Mouse (Mus musculus): ENCODE measurements around the gene Clec1b.

Clec1b gene

DNA sequence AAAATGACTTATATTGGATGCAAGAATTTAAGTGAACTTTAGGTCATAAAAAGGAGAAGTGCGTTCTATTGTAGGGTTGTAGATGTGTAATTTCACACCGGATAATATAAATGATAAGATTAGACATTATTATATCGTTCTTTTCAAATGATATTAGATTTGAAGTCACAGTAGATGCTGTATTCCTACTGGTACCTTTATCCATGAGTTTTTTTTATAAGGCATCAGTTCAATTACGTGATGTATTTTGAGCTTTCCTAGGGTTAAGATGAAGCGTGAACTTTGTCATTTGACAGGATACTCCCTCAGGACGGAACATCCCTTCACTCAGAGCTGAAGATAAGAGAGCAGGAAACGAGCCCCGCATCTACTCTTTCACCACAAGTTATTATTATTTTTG, at the start of gene Clec1b:
Clec1b (plus strand) TSS at position 301 of the 400 bp plus-strand sequence.
- in situ Hi-C loops (cut with MseI, MboI) = loop anchor here in 1 of 2 experiments (5.0 kb wide), 1 partner anchor 80 kb away; no protein-coding TSS in a partner anchor

DNA sequence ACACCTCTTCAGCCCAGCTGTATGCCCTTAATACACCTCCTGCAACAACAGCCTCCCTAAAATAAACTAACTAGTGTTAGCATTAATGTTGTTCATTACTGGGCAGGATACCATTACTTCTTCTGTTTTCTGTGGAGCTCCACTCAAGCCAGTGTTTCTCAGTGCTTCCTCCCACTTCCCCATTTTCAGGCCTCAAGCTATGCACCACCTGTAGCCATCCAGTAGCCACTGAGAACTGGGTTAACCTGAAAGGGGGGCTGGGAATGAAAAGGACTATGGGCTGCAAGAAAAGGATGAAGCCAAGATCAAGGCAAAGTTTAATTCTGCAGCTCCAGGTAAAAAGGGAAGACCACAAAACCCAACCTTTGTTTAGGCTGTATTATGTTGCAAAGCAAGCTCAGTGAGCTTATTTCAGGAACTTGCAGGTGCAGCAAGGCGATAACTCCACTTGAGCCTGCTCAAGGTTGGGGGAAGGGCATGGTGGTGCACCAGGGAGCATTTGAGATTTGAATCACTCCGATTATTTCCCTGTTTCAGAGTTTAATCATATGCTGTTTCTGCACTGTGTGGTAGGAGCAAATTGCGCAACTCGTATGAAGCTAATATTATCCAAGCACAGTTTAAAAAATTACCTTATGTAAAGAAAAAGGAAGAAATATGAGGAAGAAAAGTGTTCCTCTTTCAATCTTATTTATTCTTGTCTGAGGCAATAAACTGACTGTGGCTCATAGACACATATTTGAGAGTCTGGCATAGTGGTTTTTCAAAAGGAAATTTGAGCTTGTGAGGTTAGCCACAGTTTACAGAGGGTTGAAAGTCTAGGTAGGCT, 47.4 kb upstream of the Clec1b start:
- in situ Hi-C loops (cut with MseI, MboI) = loop anchor here (10.0 to 25.0 kb wide), 2 partner anchors 85 to 487 kb away; no protein-coding TSS in a partner anchor

DNA sequence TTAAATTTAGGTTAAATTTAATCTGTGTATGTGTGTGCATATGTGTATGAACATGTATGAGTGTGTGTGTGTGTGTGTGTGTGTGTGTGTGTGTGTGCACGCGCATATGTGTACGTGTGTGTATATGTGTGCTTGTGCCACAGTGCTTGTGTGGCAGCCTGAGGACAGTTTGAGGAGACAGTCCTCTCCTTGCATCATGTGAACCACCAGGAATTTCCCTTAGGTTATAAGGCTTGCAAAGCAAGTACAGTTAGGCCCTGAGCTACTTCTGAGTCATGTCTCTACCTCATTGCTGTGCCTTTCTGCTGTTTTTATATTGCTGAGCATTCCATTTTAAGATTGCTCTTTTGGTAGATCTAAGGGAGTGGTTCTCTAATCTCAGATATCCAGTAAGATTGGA, 46.0 kb upstream of the Clec1b start:
- in situ Hi-C loops (cut with MseI, MboI) = loop anchor here (10.0 to 25.0 kb wide), 2 partner anchors 86 to 489 kb away; no protein-coding TSS in a partner anchor

DNA sequence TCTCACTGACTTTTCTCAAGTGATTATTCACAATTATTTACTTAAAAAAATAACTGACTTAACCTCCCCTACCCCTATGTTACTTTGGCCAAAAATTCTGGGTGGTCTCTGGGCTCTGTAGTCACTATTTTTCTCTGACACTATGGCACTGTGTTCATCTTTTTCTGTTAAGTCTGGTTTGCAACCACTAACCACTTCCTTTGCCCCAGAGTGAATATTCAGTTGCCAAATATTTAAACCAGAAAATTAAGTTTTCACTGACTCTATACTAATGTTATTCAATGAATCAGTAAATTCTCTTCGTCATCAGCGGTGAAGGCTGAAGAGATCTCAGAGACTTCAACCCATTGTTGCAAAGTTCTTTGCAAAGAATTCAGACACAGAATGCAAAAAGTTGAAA, 41.3 kb upstream of the Clec1b start:
- in situ Hi-C loops (cut with MseI, MboI) = loop anchor here (10.0 to 25.0 kb wide), 2 partner anchors 91 to 493 kb away; no protein-coding TSS in a partner anchor

DNA sequence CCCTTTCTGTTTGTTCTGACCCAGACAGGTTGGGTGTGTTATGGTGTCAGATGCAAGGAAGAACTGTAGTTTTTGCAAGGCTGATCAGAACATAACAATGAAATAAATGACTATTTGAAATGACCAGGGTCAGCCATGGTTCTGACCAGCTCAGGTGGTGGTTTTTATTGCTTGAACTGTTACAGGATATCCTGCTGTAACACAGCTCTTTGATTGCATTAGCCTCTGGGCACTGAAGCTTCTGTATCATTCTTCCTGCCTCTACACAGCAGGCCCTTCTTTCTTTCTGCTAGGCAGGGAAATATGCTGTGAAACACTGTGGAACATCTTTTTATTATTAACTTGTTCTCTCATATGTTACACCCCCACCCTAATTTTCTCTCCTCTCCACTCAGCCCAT, 40.7 kb upstream of the Clec1b start:
- in situ Hi-C loops (cut with MseI, MboI) = loop anchor here (10.0 to 25.0 kb wide), 2 partner anchors 92 to 494 kb away; no protein-coding TSS in a partner anchor

DNA sequence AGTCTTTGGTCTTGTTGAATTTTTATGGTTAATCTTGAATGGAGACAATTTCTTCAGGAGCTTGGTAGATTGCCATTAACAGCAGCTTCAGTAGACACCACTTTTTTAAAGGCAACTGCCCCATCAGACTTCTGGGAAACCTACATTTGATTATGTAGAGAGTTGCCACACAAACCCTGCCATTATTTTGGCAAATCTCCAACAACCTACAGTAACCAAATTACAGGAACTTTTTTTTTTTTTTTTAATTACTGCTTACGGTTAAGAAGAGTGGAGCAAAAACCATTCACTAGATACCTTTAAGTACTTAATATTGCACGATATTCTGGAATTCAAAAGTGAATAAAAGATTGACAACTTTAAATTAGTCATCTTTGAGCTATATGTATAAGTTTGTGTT, 37.6 kb upstream of the Clec1b start:
- in situ Hi-C loops (cut with MseI, MboI) = loop anchor here (10.0 to 25.0 kb wide), 2 partner anchors 95 to 497 kb away; no protein-coding TSS in a partner anchor

DNA sequence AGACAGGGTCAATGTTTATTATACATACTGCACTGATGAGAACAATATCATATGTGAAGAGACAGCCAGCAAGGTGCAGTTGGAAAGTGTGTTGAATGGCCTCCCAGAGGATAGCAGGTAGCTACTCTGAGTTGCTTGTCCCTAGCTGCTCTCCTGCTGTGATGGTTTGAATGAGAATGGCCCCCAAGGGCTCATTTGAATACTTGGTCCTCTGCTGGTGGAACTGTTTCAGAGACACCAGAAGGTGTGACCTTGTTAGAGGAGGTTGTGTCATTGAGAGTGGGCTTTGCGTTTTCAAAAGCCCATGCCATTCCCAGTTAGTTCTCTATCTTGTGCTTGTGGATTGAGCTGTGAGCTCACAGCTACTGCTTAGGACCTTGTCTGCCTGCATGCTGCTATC, 33.2 kb upstream of the Clec1b start:
- in situ Hi-C loops (cut with MseI, MboI) = loop anchor here (25.0 kb wide), 1 partner anchor 502 kb away; no protein-coding TSS in a partner anchor

DNA sequence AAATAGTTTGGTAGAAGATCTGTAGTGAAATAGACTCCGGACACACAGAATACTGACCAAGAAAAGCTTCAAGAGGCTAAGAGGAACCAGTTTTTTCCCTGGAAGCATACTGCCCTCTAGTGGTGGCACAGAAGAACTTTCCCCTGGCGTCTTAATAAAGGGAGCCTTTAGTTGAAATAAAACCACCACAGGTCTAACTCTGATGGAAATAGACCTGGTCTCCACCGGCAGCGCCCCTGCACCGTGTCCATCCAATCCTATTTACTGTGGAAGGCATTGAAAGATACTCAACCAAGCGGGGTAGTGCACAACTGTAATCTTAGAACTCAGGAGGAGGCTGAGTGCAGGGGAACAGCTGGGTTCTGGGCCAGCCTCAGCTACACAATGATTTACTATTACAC, 31.1 kb upstream of the Clec1b start:
- in situ Hi-C loops (cut with MseI, MboI) = loop anchor here (5.0 to 25.0 kb wide), 2 partner anchors 109 to 504 kb away; no protein-coding TSS in a partner anchor

DNA sequence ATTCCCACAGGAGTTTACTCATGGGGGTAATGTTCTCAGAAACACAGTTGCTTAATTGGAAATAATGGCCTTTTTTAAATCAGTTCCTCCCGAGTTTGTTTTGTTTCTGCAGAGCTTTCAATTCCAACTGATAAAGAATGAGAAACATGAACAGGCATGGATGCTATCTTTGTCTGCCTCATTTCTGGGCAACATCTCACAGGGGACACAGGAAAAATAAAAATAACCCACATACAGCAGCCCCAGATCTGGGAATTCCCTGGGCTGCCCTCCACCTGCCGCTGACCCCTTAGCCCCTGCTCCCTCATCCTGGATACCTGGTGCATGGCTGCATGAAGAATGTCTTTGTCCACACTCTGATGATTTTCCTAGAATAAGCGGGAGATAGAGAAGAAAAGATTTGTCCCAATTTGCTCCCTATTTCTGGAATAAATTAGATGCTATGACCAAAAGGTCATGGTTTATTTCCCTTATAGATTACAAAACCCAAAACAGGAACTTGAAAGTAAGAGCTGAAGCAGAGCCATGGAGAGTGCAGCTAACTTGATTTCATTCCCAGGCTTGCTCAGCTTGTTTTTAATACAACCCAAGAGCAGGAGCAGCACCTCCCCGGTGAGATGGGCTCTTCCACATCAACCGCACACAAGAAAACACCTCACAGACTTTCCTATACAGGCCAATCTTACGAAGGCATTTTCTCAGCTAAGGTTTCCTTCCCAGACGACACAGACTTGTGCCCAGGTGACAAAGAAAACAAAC, 27.5 kb upstream of the Clec1b start:
- in situ Hi-C loops (cut with MseI, MboI) = loop anchor here (5.0 to 25.0 kb wide), 2 partner anchors 112 to 507 kb away; no protein-coding TSS in a partner anchor

DNA sequence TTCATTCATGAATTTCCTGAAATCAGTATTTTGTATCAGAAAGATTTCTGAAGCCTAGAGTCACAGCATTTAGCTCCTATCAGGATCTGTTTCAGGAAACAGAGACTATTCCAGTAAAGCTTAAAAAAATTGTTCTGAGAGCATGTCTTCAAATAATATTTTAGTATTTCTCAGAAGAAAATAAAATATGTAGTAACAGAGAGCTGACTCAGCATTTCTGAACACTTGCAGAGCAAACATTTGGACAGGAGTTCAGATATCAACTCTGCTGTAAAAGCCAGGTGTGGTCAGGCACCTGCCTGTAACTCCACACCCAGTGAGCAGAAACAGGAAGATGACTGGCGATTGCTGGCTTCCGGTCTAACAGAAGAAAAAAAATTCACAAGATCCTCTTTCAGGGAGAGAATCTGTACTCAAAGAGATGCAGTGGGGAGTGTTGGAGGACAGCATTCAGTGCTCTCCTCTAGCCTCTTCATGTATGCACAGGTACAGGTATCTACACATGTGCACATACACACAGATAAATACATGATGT, 22.1 kb upstream of the Clec1b start:
- in situ Hi-C loops (cut with MseI, MboI) = loop anchor here (25.0 kb wide), 1 partner anchor 513 kb away; no protein-coding TSS in a partner anchor

DNA sequence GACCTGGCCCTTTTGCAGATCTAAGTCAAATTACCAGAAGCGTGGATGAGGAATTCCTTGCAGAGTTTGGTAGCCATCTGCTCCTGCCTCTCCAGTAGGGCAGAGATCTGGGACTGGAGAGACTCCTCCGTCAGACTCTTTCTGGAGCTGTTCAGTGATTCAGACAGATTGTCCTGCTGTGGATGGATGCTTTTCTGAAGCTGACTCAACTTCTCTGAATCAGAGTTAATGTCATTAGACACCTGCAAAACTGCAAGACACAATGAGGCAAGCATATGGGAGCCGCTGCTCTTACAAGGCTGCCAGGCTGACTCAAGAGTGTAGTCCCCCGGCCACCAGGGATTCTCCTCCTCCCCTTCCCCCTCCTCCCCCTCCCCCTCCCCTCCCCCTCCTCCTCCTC, 16.6 kb upstream of the Clec1b start:
- in situ Hi-C loops (cut with MseI, MboI) = no loop called here

DNA sequence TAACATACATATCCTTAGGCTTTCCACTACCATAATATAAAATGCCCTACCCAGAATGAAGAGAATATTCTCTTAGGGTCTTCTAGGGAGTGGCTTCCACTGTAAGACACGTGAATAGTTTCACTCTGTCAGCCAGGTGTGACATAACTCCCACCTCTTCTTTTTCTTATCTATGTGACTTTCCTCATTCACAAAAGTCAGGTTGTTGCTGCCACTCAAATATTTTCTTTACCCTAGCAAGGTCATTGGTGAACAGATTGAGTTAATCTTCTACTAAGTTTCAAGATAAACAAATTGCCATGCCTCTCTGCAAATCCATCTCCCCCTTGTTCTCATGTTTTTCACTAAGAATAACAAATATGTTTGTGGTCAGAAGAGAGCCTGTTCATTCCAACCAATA, 15.4 kb upstream of the Clec1b start:
- in situ Hi-C loops (cut with MseI, MboI) = no loop called here

DNA sequence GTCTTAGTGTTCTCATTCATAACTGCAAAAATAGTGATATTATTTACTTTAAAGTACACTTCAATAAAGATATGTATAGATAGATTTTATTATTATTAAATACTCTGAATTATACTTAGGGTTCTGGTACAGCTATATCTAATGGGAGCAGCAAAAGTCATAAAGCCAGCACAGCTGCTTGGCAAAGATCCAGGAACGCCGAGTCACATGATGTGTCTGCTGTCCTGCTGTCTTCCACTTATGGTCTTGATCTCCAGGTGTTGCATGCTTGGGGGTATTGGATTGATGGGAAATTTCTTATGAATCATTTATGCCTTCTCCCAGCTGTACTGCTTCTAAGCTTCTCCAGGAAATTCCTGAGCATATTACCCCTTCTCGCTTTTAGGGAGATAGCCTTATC, 13.6 kb upstream of the Clec1b start:
- in situ Hi-C loops (cut with MseI, MboI) = no loop called here

DNA sequence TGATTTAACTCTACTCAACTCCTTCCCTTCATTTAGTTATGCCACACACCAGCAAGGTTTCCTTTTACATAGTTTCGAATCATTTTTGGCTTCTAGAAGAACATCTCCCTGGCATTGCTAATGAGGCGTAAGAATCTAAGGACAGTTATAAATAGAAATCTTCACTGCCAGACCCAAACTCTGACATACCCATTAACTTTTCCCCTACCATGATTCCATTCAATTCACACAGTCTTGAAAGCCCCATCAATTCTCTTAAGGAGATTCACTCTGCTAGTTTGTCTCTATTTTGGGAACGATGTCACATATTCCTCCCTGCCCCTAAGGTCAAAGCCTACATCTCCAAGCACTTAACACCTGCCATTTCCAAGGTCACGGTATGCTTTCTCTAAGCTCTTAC, 12.1 kb upstream of the Clec1b start:
- in situ Hi-C loops (cut with MseI, MboI) = no loop called here

DNA sequence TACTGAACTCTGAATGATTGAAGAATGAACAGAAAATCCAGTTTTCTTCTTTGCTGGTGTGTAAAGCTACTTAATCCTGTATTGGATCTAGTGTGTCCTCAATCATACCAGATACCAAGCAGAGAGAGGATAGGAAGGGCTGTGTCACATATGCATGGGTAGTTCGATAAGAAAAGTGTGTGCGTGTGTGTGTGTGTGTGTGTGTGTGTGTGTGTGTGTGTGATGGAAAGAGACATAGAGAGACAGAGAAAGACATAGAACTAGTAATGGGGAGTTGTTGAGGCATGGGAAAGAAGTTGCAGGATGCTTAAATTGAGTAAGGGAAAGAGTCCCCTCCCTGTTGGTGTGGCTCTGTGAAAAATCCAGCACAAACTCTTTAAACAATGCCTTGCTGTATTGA, 11.3 kb upstream of the Clec1b start, which contains the start of gene Clec12b:
Clec12b (minus strand) TSS at position 101 of the 400 bp plus-strand sequence.
- in situ Hi-C loops (cut with MseI, MboI) = no loop called here

DNA sequence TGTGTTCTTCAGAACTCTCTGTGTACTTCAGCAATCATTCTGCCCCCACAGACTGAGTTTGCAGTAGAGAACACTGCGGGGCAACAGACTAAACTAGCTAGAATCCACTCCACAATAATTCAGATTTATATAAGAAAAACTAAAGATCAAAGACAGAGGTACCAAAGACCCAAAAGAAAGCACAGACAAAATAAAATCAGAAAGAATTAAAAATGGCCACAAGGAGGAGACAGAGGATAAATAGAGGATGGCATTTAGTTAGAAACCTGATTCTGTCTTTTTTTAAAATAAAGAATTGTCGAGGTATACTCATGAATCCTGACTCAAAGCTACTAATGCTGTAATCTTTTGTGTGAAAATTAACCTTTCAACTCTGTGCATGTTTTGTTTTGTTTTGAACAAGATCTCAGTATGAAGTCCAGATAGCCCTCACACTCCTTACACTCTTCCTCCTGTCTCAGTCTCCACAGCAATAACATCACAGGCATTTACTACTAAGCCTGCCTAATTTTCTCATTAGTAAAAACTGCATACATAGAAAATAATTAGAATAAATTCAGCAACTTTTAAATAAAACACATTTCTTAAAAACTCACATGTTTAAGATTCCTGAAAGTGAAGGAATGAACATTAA, 3.9 kb upstream of the Clec1b start:
- in situ Hi-C loops (cut with MseI, MboI) = no loop called here

DNA sequence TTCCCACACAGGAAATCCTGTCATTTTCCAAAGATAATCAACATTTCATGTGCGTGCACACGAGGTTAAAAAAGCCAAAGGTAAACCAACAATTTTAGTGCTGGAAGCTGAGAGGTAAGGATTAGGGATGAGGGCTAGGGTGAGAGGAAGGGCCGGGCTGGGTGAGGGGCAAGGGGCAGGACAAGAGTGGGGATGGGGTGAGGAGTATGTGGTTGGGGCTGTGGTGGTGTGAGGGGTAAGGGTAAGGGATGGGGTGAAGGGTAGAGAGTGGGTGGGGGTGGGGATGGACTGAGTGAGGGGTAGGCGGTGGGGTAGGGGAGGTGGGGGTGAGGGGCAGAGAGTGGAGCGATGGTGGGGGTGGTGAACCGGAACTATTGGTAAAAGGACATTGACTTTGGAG, 3.4 kb upstream of the Clec1b start:
- in situ Hi-C loops (cut with MseI, MboI) = no loop called here

DNA sequence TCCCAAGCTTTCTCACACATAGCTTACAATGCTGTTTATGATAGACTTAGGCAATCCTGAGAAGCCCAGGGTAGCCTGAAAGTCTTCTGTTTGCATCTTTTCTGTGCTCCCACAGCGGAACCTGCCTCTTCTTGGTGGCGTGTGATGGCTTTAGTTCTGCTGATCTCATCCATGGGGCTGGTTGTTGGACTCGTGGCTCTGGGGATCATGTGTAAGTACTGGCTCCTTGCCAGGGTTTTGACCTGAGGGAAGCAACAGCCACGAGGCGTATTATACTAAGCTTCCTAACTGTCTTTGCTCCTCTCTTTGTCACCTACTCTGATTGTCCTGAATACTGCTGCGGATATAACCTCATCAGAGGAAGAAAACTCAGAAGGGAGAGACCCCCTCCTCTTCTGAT, 2.8 kb downstream of the Clec1b start:
- in situ Hi-C loops (cut with MseI, MboI) = loop anchor here in 1 of 2 experiments (5.0 kb wide), 1 partner anchor 77 kb away; no protein-coding TSS in a partner anchor

DNA sequence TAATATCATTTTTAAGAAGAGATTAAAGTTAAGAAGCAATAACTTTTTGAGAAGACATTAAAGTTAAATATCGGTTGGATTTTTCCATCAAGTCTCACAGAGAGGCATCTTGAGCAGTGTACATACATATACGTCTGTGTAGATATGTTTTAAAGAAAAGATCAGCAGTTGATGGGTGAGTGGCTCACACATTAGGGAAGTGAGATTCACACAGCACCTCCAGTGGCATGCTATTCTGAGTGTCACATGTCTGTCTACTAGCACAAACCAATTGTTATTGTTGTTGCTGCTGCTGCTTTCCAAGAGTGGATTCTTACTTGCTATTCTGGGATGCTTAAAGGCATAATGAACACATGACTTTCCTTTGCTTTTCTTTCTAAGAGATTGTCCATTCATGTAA, 5.3 kb downstream of the Clec1b start:
- in situ Hi-C loops (cut with MseI, MboI) = no loop called here

DNA sequence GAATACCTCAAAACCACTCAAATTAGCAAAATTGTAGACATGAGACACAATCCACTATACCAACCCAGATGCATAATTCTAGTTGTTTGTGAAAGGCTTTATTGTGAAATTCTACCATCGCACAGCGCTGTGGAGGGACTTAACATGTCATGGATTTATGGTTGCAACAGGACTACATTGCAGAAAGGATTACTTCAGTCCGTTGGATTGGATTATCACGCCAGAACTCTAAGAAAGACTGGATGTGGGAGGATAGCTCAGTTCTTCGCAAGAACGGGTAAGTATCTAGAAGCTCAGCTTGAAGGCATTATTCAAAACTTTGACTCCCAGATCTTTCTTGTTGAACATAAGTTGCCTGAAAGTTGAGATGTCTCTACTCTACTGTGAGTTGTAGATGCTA, 6.3 kb downstream of the Clec1b start:
- in situ Hi-C loops (cut with MseI, MboI) = no loop called here

DNA sequence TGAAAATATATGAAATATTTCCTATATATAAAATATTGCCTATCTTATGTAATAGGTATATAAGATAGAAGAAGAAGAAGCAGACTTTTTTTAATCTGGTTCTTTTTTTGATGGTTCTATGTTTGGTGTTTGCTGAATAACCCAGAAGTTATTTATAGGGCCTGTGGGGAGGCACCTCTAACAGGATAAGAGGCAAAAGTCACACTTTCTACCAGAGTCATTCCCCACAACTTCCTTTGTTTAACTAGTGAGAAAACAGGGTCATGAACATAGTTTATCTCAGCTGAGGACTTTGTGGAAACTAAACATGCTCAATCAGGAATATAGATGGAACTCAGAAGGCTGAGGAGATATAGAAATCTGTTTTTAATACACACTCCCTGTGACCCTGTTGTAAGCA, 8.9 kb downstream of the Clec1b start:
- in situ Hi-C loops (cut with MseI, MboI) = no loop called here

Data from mouse trophoblast stem cell (cell line).